Mouse (Mus musculus): ENCODE data around the gene Golga2. TPM values are rescaled to one million over a fixed set of nuclear protein-coding genes. Genes with fewer than 3 reads are reported as not detected.

Golga2 gene
- polyA plus RNA-seq, 1 experiment = 39.3 TPM

- no peak for TF ChIP-seq CTCF (IDR thresholded peaks at IDR 0.05; ENCODE audit: low read depth, low read length)
- no peak for TF ChIP-seq POLR2A (IDR thresholded peaks at IDR 0.05; ENCODE audit: insufficient read depth, low read length)
- TF ChIP-seq EP300 (IDR thresholded peaks at IDR 0.05; ENCODE audit: insufficient read depth, low read depth, low read length) = no peak
- Histone ChIP-seq H3K36me3 (ENCODE audit: control insufficient read depth, insufficient read depth, low read length, poor library complexity, severe bottlenecking) (peaks cover 14% of the 10 kb centered on the region), H3K27ac (ENCODE audit: insufficient read depth, low read length) (no peak overlapping the region), H3K4me3 (ENCODE audit: low read depth, low read length) (no peak overlapping the region), H3K9ac (ENCODE audit: low read depth, poor library complexity, severe bottlenecking) (no peak overlapping the region), H3K4me1 (ENCODE audit: control insufficient read depth, insufficient read depth, low read length) (no peaks in the 10 kb centered on the region), H3K27me3 (ENCODE audit: control insufficient read depth, insufficient read depth, low read length, poor library complexity, severe bottlenecking) (no peaks in the 10 kb centered on the region), H3K9me3 (replicated peaks; ENCODE audit: control insufficient read depth, insufficient read depth, low read length, poor library complexity, severe bottlenecking) (no peaks in the 10 kb centered on the region)
Measured at GRCm38 (mm10) chr2:32248377-32249361, 38.5 kb upstream of the Golga2 start.

- H3K9ac ChIP-seq (ENCODE audit: low read depth, poor library complexity, severe bottlenecking) = no peak overlapping the region
- H3K4me3 ChIP-seq (ENCODE audit: low read depth, low read length) = no peak overlapping the region
- no peak for TF ChIP-seq POLR2A (IDR thresholded peaks at IDR 0.05; ENCODE audit: insufficient read depth, low read length)
- no peak for TF ChIP-seq EP300 (IDR thresholded peaks at IDR 0.05; ENCODE audit: insufficient read depth, low read depth, low read length)
- no peak for TF ChIP-seq CTCF (IDR thresholded peaks at IDR 0.05; ENCODE audit: low read depth, low read length)
- no peaks in the 10 kb centered on the region for H3K9me3 ChIP-seq (replicated peaks; ENCODE audit: control insufficient read depth, insufficient read depth, low read length, poor library complexity, severe bottlenecking)
- no peak overlapping the region for H3K27ac ChIP-seq (ENCODE audit: insufficient read depth, low read length)
- peaks cover 18% of the 10 kb centered on the region for H3K36me3 ChIP-seq (ENCODE audit: control insufficient read depth, insufficient read depth, low read length, poor library complexity, severe bottlenecking)
- H3K27me3 ChIP-seq (ENCODE audit: control insufficient read depth, insufficient read depth, low read length, poor library complexity, severe bottlenecking) = no peaks in the 10 kb centered on the region
- no peaks in the 10 kb centered on the region for H3K4me1 ChIP-seq (ENCODE audit: control insufficient read depth, insufficient read depth, low read length)
Measured at GRCm38 (mm10) chr2:32251791-32252527, 35.2 kb upstream of the Golga2 start.

DNA sequence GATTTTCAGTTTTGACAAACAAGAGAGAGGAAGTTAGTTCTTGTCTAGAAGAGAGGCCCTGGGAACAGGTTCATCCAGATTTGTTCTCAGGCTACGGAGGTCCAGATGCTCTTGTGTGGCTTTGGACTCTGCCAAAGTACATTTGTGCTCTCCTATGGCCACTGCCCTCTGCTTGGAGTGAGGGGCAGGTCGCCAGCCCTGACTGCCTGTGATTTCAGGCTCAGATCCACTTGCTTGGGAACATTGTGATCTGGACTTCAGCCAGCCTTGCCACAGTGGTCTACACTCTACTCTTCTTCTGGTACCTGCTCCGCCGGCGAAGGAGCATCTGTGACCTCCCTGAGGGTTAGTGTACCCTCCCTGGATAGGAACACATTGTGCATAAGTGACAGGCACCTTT is 34.5 kb upstream of the Golga2 start:
- Histone ChIP-seq H3K36me3 (ENCODE audit: control insufficient read depth, insufficient read depth, low read length, poor library complexity, severe bottlenecking) (peaks cover 18% of the 10 kb centered on the region), H3K4me1 (ENCODE audit: control insufficient read depth, insufficient read depth, low read length) (no peaks in the 10 kb centered on the region)
- TF ChIP-seq EP300 (IDR thresholded peaks at IDR 0.05; ENCODE audit: insufficient read depth, low read depth, low read length) (no peak), CTCF (IDR thresholded peaks at IDR 0.05; ENCODE audit: low read depth, low read length) (no peak), POLR2A (IDR thresholded peaks at IDR 0.05; ENCODE audit: insufficient read depth, low read length) (no peak)

GRCm38 (mm10) chr2:32253352-32253751 is 33.8 kb upstream of the Golga2 start:
- Histone ChIP-seq H3K4me3 (ENCODE audit: low read depth, low read length) (no peak overlapping the region), H3K9me3 (replicated peaks; ENCODE audit: control insufficient read depth, insufficient read depth, low read length, poor library complexity, severe bottlenecking) (no peaks in the 10 kb centered on the region), H3K9ac (ENCODE audit: low read depth, poor library complexity, severe bottlenecking) (no peak overlapping the region), H3K36me3 (ENCODE audit: control insufficient read depth, insufficient read depth, low read length, poor library complexity, severe bottlenecking) (peaks cover 15% of the 10 kb centered on the region), H3K4me1 (ENCODE audit: control insufficient read depth, insufficient read depth, low read length) (no peaks in the 10 kb centered on the region), H3K27me3 (ENCODE audit: control insufficient read depth, insufficient read depth, low read length, poor library complexity, severe bottlenecking) (no peaks in the 10 kb centered on the region), H3K27ac (ENCODE audit: insufficient read depth, low read length) (no peak overlapping the region)
- no peak for TF ChIP-seq EP300 (IDR thresholded peaks at IDR 0.05; ENCODE audit: insufficient read depth, low read depth, low read length)
- no peak for TF ChIP-seq POLR2A (IDR thresholded peaks at IDR 0.05; ENCODE audit: insufficient read depth, low read length)
- no peak for TF ChIP-seq CTCF (IDR thresholded peaks at IDR 0.05; ENCODE audit: low read depth, low read length)

More for the DNA sequence above, 34.5 kb upstream of the Golga2 start:
- H3K4me3 ChIP-seq (ENCODE audit: low read depth, low read length) = no peak overlapping the region
- no peaks in the 10 kb centered on the region for H3K27me3 ChIP-seq (ENCODE audit: control insufficient read depth, insufficient read depth, low read length, poor library complexity, severe bottlenecking)
- H3K27ac ChIP-seq (ENCODE audit: insufficient read depth, low read length) = no peak overlapping the region
- H3K9me3 ChIP-seq (replicated peaks; ENCODE audit: control insufficient read depth, insufficient read depth, low read length, poor library complexity, severe bottlenecking) = no peaks in the 10 kb centered on the region
- no peak overlapping the region for H3K9ac ChIP-seq (ENCODE audit: low read depth, poor library complexity, severe bottlenecking)

GRCm38 (mm10) chr2:32254563-32254962 is 32.6 kb upstream of the Golga2 start:
- H3K36me3 ChIP-seq (ENCODE audit: control insufficient read depth, insufficient read depth, low read length, poor library complexity, severe bottlenecking) = peaks cover 15% of the 10 kb centered on the region
- no peak overlapping the region for H3K9ac ChIP-seq (ENCODE audit: low read depth, poor library complexity, severe bottlenecking)
- TF ChIP-seq POLR2A (IDR thresholded peaks at IDR 0.05; ENCODE audit: insufficient read depth, low read length) = no peak
- no peak for TF ChIP-seq EP300 (IDR thresholded peaks at IDR 0.05; ENCODE audit: insufficient read depth, low read depth, low read length)
- TF ChIP-seq CTCF (IDR thresholded peaks at IDR 0.05; ENCODE audit: low read depth, low read length) = no peak
- no peak overlapping the region for H3K4me3 ChIP-seq (ENCODE audit: low read depth, low read length)
- no peak overlapping the region for H3K27ac ChIP-seq (ENCODE audit: insufficient read depth, low read length)
- no peaks in the 10 kb centered on the region for H3K9me3 ChIP-seq (replicated peaks; ENCODE audit: control insufficient read depth, insufficient read depth, low read length, poor library complexity, severe bottlenecking)
- no peaks in the 10 kb centered on the region for H3K4me1 ChIP-seq (ENCODE audit: control insufficient read depth, insufficient read depth, low read length)
- no peaks in the 10 kb centered on the region for H3K27me3 ChIP-seq (ENCODE audit: control insufficient read depth, insufficient read depth, low read length, poor library complexity, severe bottlenecking)

Measured in ES-Bruce4 (cell line).